Comparison of ENCODE assay signal across 8 mouse cellular contexts in genomic region chr6:124745490-124746295, GRCm38 (mm10). TPM values are rescaled to one million over a fixed set of nuclear protein-coding genes. Genes with fewer than 3 reads are reported as not detected.
DNase-seq lines count a peak whose midpoint lies in the region; ATAC-seq and TF ChIP-seq lines count a peak whose summit lies in the region.

No protein-coding gene starts in this region.

- peak overlapping the region; percentile 95 for H3K4me2 ChIP-seq in forebrain, embryonic 13.5 days
- H3K4me2 ChIP-seq in liver, embryonic 16.5 days (ENCODE audit: low read depth, low read length): peak overlapping the region; percentile 100
- peak overlapping the region; percentile 97 for H3K4me2 ChIP-seq in neural tube, embryonic 12.5 days (replicated peaks)
- peak overlapping the region; percentile 100 for H3K4me2 ChIP-seq in stomach, postnatal 0 days (replicated peaks; ENCODE audit: low read depth)

- peak overlapping the region; percentile 88 for H3K9ac ChIP-seq in ES-Bruce4 (ENCODE audit: low read depth, poor library complexity, severe bottlenecking)
- peak overlapping the region; percentile 84 for H3K9ac ChIP-seq in forebrain, embryonic 13.5 days
- H3K9ac ChIP-seq in liver, embryonic 16.5 days (ENCODE audit: low read depth, low read length): peak overlapping the region; percentile 96
- peak overlapping the region; percentile 85 for H3K9ac ChIP-seq in neural tube, embryonic 12.5 days
- peak overlapping the region; percentile 90 for H3K9ac ChIP-seq in stomach, postnatal 0 days (ENCODE audit: low read length)

- peak; percentile 56 for TF ChIP-seq CTCF in ES-Bruce4 (IDR thresholded peaks at IDR 0.05; ENCODE audit: low read depth, low read length)
- peak; percentile 91 for TF ChIP-seq CTCF in stomach, postnatal 0 days (IDR thresholded peaks at IDR 0.05; ENCODE audit: low read depth)

- H3K9me3 ChIP-seq in ES-Bruce4 (replicated peaks; ENCODE audit: control insufficient read depth, insufficient read depth, low read length, poor library complexity, severe bottlenecking): no peaks in the 10 kb centered on the region
- H3K9me3 ChIP-seq in forebrain, embryonic 13.5 days (replicated peaks): no peaks in the 10 kb centered on the region
- no peaks in the 10 kb centered on the region for H3K9me3 ChIP-seq in liver, embryonic 16.5 days (replicated peaks; ENCODE audit: control insufficient read depth, low read length)
- H3K9me3 ChIP-seq in neural tube, embryonic 12.5 days: no peaks in the 10 kb centered on the region
- no peaks in the 10 kb centered on the region for H3K9me3 ChIP-seq in stomach, postnatal 0 days (ENCODE audit: control insufficient read depth, low read length)

- no peak for TF ChIP-seq POLR2A in ES-Bruce4 (IDR thresholded peaks at IDR 0.05; ENCODE audit: insufficient read depth, low read length)

- intact Hi-C loops in heart, postnatal 10 days (cut with DNase I): no loop called here

- no peaks in the 10 kb centered on the region for H3K36me3 ChIP-seq in ES-Bruce4 (ENCODE audit: control insufficient read depth, insufficient read depth, low read length, poor library complexity, severe bottlenecking)
- H3K36me3 ChIP-seq in forebrain, embryonic 13.5 days (ENCODE audit: poor library complexity, severe bottlenecking): peaks cover 68% of the 10 kb centered on the region
- no peaks in the 10 kb centered on the region for H3K36me3 ChIP-seq in liver, embryonic 16.5 days (ENCODE audit: control insufficient read depth, insufficient read depth)
- peaks cover 58% of the 10 kb centered on the region for H3K36me3 ChIP-seq in neural tube, embryonic 12.5 days
- peaks cover 23% of the 10 kb centered on the region for H3K36me3 ChIP-seq in stomach, postnatal 0 days (ENCODE audit: control insufficient read depth, insufficient read depth, low read length)

- H3K4me1 ChIP-seq in ES-Bruce4 (ENCODE audit: control insufficient read depth, insufficient read depth, low read length): no peaks in the 10 kb centered on the region
- H3K4me1 ChIP-seq in forebrain, embryonic 13.5 days: peaks cover 33% of the 10 kb centered on the region
- peaks cover 21% of the 10 kb centered on the region for H3K4me1 ChIP-seq in liver, embryonic 16.5 days (ENCODE audit: control insufficient read depth, low read depth, low read length)
- H3K4me1 ChIP-seq in neural tube, embryonic 12.5 days: peaks cover 29% of the 10 kb centered on the region
- no peaks in the 10 kb centered on the region; the same call in 1 of the 2 replicates for H3K4me1 ChIP-seq in stomach, postnatal 0 days (replicated peaks; ENCODE audit: control insufficient read depth, insufficient read depth)

- H3K27me3 ChIP-seq in ES-Bruce4 (ENCODE audit: control insufficient read depth, insufficient read depth, low read length, poor library complexity, severe bottlenecking): no peaks in the 10 kb centered on the region
- no peaks in the 10 kb centered on the region for H3K27me3 ChIP-seq in forebrain, embryonic 13.5 days
- no peaks in the 10 kb centered on the region for H3K27me3 ChIP-seq in liver, embryonic 16.5 days (ENCODE audit: control insufficient read depth, insufficient read depth, low read depth, low read length)
- no peaks in the 10 kb centered on the region for H3K27me3 ChIP-seq in neural tube, embryonic 12.5 days (replicated peaks)
- no peaks in the 10 kb centered on the region for H3K27me3 ChIP-seq in stomach, postnatal 0 days (ENCODE audit: control insufficient read depth, insufficient read depth, low read length)

- peak overlapping the region; percentile 65 for H3K4me3 ChIP-seq in ES-Bruce4 (ENCODE audit: low read depth, low read length)
- peak overlapping the region; percentile 54 for H3K4me3 ChIP-seq in forebrain, embryonic 13.5 days
- peak overlapping the region; percentile 74 for H3K4me3 ChIP-seq in liver, embryonic 16.5 days (ENCODE audit: low read depth, low read length)
- H3K4me3 ChIP-seq in neural tube, embryonic 12.5 days: peak overlapping the region; percentile 52
- peak overlapping the region; percentile 59 for H3K4me3 ChIP-seq in stomach, postnatal 0 days (ENCODE audit: low read depth, low read length)

- H3K27ac ChIP-seq in ES-Bruce4 (ENCODE audit: insufficient read depth, low read length): no peak overlapping the region
- peak overlapping the region; percentile 90 for H3K27ac ChIP-seq in forebrain, embryonic 13.5 days
- peak overlapping the region; percentile 85 for H3K27ac ChIP-seq in liver, embryonic 16.5 days (ENCODE audit: low read length)
- H3K27ac ChIP-seq in neural tube, embryonic 12.5 days: peak overlapping the region; percentile 87
- H3K27ac ChIP-seq in stomach, postnatal 0 days (replicated peaks): peak overlapping the region; percentile 91

- peak; percentile 95 for DNase-seq in heart, postnatal 10 days
- peak; percentile 94 to 96 for DNase-seq in kidney, postnatal 4 days
- DNase-seq in stomach, postnatal 0 days (ENCODE audit: low spot score): peak; percentile 97

- under 1% methylated on average over 84 of the region's 85 CpGs for WGBS in forebrain, embryonic 13.5 days
- WGBS in liver, embryonic 16.5 days (ENCODE audit: insufficient replicate concordance): under 1% methylated on average over 84 of the region's 85 CpGs
- WGBS in neural tube, embryonic 12.5 days: under 1% methylated on average over 85 of the region's 85 CpGs
- WGBS in stomach, postnatal 0 days: 2% methylated on average over 75 of the region's 85 CpGs

- TF ChIP-seq EP300 in ES-Bruce4 (IDR thresholded peaks at IDR 0.05; ENCODE audit: insufficient read depth, low read depth, low read length): peak; percentile 51; the same call in 1 of the 2 replicates
- TF ChIP-seq EP300 in stomach, postnatal 0 days (optimal IDR thresholded peaks at IDR 0.05): peak; percentile 80

- ATAC-seq in cerebellum, adult (ENCODE audit: insufficient number of reproducible peaks, low FRiP score, low TSS enrichment): peak; percentile 60
- ATAC-seq in forebrain, embryonic 13.5 days: peak; percentile 85
- ATAC-seq in liver, embryonic 16.5 days (ENCODE audit: low read depth): peak; percentile 83
- ATAC-seq in neural tube, embryonic 12.5 days (ENCODE audit: low FRiP score, low read depth): peak; percentile 81
- ATAC-seq in stomach, postnatal 0 days (ENCODE audit: low FRiP score, low TSS enrichment): peak; percentile 85

RNA-seq across cellular contexts. Expression of gene Grcc10, which starts 4.5 kb away (rescaled TPM):
- polyA plus RNA-seq in ES-Bruce4 (2011; ENCODE audit: insufficient read depth, insufficient read length, low read depth, missing spikeins): 93.5 and 105 TPM in 2 replicates
- polyA plus RNA-seq in forebrain, embryonic 13.5 days (2015; fragmentation: Nextera tagmentation; extraction: Ambion mirVana): 675 and 699 TPM in 2 replicates
- total RNA-seq in heart, postnatal 10 days (2021): 100 to 1,000 TPM; 322 to 335 TPM
- polyA plus RNA-seq in liver, embryonic 16.5 days (2015; fragmentation: Nextera tagmentation; extraction: Ambion mirVana): 80.7 and 83.6 TPM in 2 replicates
- 527 and 552 TPM in 2 replicates for polyA plus RNA-seq in neural tube, embryonic 12.5 days (2016; fragmentation: Nextera tagmentation; extraction: Ambion mirVana)
- 292 and 310 TPM in 2 replicates for polyA plus RNA-seq in stomach, postnatal 0 days (2015; fragmentation: Nextera tagmentation; extraction: Ambion mirVana)

RNA-seq across cellular contexts. Expression of gene Ptpn6, which starts 7.2 kb away (rescaled TPM):
- 15.4 and 32.3 TPM in 2 replicates for polyA plus RNA-seq in ES-Bruce4 (2011; ENCODE audit: insufficient read depth, insufficient read length, low read depth, missing spikeins)
- polyA plus RNA-seq in forebrain, embryonic 13.5 days (2015; fragmentation: Nextera tagmentation; extraction: Ambion mirVana): 2.5 and 3.8 TPM in 2 replicates
- total RNA-seq in heart, postnatal 10 days (2021): 1 to 10 TPM; 5.0 to 6.0 TPM
- polyA plus RNA-seq in liver, embryonic 16.5 days (2015; fragmentation: Nextera tagmentation; extraction: Ambion mirVana): 38.2 and 38.3 TPM in 2 replicates
- 4.8 and 6.6 TPM in 2 replicates for polyA plus RNA-seq in neural tube, embryonic 12.5 days (2016; fragmentation: Nextera tagmentation; extraction: Ambion mirVana)
- 13.1 and 15.8 TPM in 2 replicates for polyA plus RNA-seq in stomach, postnatal 0 days (2015; fragmentation: Nextera tagmentation; extraction: Ambion mirVana)

RNA-seq across cellular contexts. Expression of gene Gm45234, which starts 10.1 kb away (rescaled TPM):
- polyA plus RNA-seq in ES-Bruce4 (2011; ENCODE audit: insufficient read depth, insufficient read length, low read depth, missing spikeins): 0.59 TPM in 1 of 2 replicates, not detected in the other
- polyA plus RNA-seq in forebrain, embryonic 13.5 days (2015; fragmentation: Nextera tagmentation; extraction: Ambion mirVana): not detected in 2 replicates
- total RNA-seq in heart, postnatal 10 days (2021): under 1 TPM in 1 of 2 experiments, not detected in 1; 0.98 TPM
- polyA plus RNA-seq in liver, embryonic 16.5 days (2015; fragmentation: Nextera tagmentation; extraction: Ambion mirVana): not detected in 2 replicates
- not detected in 2 replicates for polyA plus RNA-seq in neural tube, embryonic 12.5 days (2016; fragmentation: Nextera tagmentation; extraction: Ambion mirVana)
- polyA plus RNA-seq in stomach, postnatal 0 days (2015; fragmentation: Nextera tagmentation; extraction: Ambion mirVana): not detected in 2 replicates

RNA-seq across cellular contexts. Expression of gene Atn1, which starts 10.6 kb away (rescaled TPM):
- 32.0 and 35.2 TPM in 2 replicates for polyA plus RNA-seq in ES-Bruce4 (2011; ENCODE audit: insufficient read depth, insufficient read length, low read depth, missing spikeins)
- polyA plus RNA-seq in forebrain, embryonic 13.5 days (2015; fragmentation: Nextera tagmentation; extraction: Ambion mirVana): 17.7 and 19.8 TPM in 2 replicates
- total RNA-seq in heart, postnatal 10 days (2021): 10 to 100 TPM; 59.4 to 59.7 TPM
- 1.3 and 1.7 TPM in 2 replicates for polyA plus RNA-seq in liver, embryonic 16.5 days (2015; fragmentation: Nextera tagmentation; extraction: Ambion mirVana)
- polyA plus RNA-seq in neural tube, embryonic 12.5 days (2016; fragmentation: Nextera tagmentation; extraction: Ambion mirVana): 16.8 and 17.4 TPM in 2 replicates
- 6.6 and 6.9 TPM in 2 replicates for polyA plus RNA-seq in stomach, postnatal 0 days (2015; fragmentation: Nextera tagmentation; extraction: Ambion mirVana)

RNA-seq across cellular contexts. Expression of gene Eno2, which starts 23.8 kb away (rescaled TPM):
- polyA plus RNA-seq in ES-Bruce4 (2011; ENCODE audit: insufficient read depth, insufficient read length, low read depth, missing spikeins): 7.4 and 8.3 TPM in 2 replicates
- 15.4 and 19.4 TPM in 2 replicates for polyA plus RNA-seq in forebrain, embryonic 13.5 days (2015; fragmentation: Nextera tagmentation; extraction: Ambion mirVana)
- total RNA-seq in heart, postnatal 10 days (2021): 1 to 10 TPM; 3.4 to 3.7 TPM
- polyA plus RNA-seq in liver, embryonic 16.5 days (2015; fragmentation: Nextera tagmentation; extraction: Ambion mirVana): 0.40 and 0.43 TPM in 2 replicates
- polyA plus RNA-seq in neural tube, embryonic 12.5 days (2016; fragmentation: Nextera tagmentation; extraction: Ambion mirVana): 25.2 and 27.8 TPM in 2 replicates
- 4.3 and 5.1 TPM in 2 replicates for polyA plus RNA-seq in stomach, postnatal 0 days (2015; fragmentation: Nextera tagmentation; extraction: Ambion mirVana)
